Mouse (Mus musculus): ENCODE results near the gene Inka1. TPM values are rescaled to one million over a fixed set of nuclear protein-coding genes. Genes with fewer than 3 reads are reported as not detected.

Inka1 gene
- polyA plus RNA-seq, 1 experiment from 2014 or later, result 5.7 TPM

DNA sequence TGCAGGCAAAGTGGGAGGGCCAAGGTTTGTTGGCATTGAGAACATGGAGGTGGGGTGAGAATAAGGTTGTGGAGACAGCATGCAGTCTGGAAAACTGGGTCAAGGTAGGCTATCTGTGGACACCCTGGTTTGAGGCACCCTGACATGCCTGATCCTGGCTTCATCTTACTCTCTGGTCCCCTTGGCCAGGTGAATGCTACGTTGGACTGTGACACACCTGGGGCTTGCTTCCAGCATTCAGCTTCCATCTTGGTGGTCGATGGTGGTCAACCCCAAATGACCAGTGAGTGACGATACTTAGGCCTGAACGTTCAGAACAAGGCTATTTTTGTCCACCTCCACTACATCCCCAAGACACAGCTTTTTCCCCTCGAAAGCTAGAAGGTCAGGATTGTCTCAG, 10.4 kb upstream of the Inka1 start, which contains the start of gene Gm20662:
Gene Gm20662, plus strand, starts transcription at position 301 of the 400 bp plus-strand sequence.
- no peaks in the 10 kb centered on the region for H3K36me3 ChIP-seq (ENCODE audit: inconsistent target)
- peak within 1 kb of the TSS; percentile 66 for H3K27ac ChIP-seq
- H3K4me3 ChIP-seq (ENCODE audit: inconsistent target), result no peak within 1 kb of the TSS
- 92% methylated on average over 5 of the region's 5 CpGs for WGBS (ENCODE audit: missing documents)
- H3K79me2 ChIP-seq (ENCODE audit: inconsistent target), result no peaks in the 10 kb centered on the region

DNA sequence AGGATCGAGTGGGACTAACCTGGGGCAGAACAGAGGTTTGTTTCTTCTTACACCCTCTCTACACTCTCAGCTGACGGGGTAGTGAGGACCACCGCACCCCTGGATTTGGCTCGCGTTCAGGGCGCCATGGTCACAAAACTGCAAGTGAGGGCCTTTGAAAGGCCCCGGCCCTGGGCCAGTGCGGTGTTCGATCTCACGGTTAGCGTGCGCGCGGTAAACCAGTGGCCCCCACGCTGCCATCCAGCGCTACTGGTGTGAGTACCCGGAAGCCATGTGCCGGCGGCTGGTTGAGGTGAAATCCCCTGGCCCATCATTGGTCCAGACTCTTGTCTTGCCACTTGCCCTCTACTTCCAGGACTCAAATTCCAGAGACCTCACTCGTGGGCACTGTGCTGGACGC, 9.8 kb upstream of the Inka1 start:
- Histone ChIP-seq H3K27ac (peak overlapping the region; percentile 66), H3K79me2 (ENCODE audit: inconsistent target) (no peaks in the 10 kb centered on the region), H3K4me3 (ENCODE audit: inconsistent target) (no peak overlapping the region), H3K36me3 (ENCODE audit: inconsistent target) (no peaks in the 10 kb centered on the region)
- WGBS (ENCODE audit: missing documents), result 97% methylated on average over 21 of the region's 21 CpGs

DNA sequence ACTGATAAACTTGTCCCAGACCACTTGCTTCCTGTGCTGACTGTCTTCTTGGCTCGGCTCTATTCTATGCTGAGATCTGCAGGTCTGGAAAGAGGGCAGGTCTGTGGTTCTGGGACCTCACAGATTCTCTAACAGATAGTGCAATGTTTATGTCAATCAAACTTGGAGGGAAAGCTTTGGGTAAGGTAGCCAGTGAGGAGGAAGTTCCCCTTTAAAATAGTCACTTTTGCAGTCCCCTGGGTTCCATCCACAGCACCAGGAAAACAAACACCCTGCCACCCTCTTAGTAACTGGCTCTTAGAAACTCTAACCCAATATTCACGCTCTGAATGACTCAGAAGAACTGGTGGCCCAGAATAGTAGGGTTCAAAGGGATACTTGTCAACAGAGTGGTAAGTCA, 8.8 kb upstream of the Inka1 start:
- Histone ChIP-seq H3K4me3 (ENCODE audit: inconsistent target) (no peak overlapping the region), H3K79me2 (ENCODE audit: inconsistent target) (no peaks in the 10 kb centered on the region), H3K27ac (peak overlapping the region; percentile 66), H3K36me3 (ENCODE audit: inconsistent target) (no peaks in the 10 kb centered on the region)
- WGBS (ENCODE audit: missing documents), result 7% methylated on average over 2 of the region's 2 CpGs

DNA sequence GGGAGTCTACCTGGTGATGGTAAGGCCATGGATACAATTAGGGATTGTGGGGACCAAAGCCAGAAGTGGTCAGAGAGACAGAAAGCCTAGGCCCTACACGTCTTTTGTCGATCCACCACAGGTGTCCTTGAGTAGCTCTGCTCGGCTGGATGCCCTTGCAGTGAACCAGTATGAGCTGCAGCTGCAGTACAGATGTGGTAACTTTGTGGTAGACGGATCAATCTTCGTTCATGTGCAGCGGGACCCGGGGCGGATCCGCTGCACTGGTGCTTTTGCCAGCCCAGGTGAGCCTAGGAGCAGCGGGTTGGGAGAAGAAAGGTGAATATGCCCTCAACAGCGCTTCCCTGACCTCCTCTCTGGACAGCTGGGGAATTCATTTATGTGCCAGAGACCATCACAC, 7.3 kb upstream of the Inka1 start:
- no peaks in the 10 kb centered on the region for H3K79me2 ChIP-seq (ENCODE audit: inconsistent target)
- 86% methylated on average over 11 of the region's 11 CpGs for WGBS (ENCODE audit: missing documents)

DNA sequence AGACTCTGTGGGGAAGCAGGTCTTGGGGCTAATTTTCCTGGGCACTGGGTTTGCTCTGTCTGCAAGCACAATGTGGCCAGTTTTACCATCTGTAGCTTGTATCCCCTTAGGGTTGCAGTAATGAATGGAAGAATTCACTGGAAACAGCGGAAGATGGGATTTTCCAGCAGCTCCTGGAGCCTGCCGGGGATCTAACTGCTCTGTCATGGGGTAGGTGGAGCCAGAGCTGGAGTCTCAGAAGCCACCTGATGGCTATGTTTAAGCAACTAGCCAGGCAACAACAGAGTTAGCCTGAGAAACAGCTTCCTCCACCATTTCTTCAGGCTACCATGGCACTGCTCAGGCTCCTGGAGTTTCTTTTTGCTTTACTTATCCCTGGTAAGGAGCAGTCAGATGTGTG, 6.5 kb upstream of the Inka1 start, which contains the start of gene Cdhr4:
Gene Cdhr4, plus strand, starts transcription at position 301 of the 400 bp plus-strand sequence.
- H3K79me2 ChIP-seq (ENCODE audit: inconsistent target), result no peaks in the 10 kb centered on the region
- no peak within 1 kb of the TSS for H3K27ac ChIP-seq
- no peaks in the 10 kb centered on the region for H3K36me3 ChIP-seq (ENCODE audit: inconsistent target)
- 85% methylated on average over 2 of the region's 2 CpGs for WGBS (ENCODE audit: missing documents)
- H3K4me3 ChIP-seq (ENCODE audit: inconsistent target), result no peak within 1 kb of the TSS

More for the DNA sequence above, 7.3 kb upstream of the Inka1 start:
- Histone ChIP-seq H3K27ac (no peak overlapping the region), H3K4me3 (ENCODE audit: inconsistent target) (no peak overlapping the region), H3K36me3 (ENCODE audit: inconsistent target) (no peaks in the 10 kb centered on the region)

DNA sequence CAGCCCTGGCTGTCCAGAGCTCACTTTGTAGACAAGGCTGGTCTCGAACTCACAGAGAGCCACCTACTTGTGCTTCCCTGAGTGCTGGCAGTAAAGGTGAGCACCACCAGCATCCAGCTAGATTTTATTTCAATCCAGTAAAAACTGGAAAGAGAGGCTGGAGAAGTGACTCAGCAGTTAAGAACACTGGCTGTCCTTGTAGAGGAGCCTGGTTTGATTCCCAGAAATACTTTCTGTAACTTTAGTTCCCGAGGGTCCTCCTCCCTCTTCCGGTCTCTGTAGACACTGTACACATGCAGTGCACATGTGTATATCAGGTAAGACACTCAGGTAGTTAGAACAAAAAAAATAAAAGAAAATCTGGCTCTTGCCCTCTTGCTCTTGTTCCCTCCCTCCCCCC, 2.3 kb upstream of the Inka1 start:
- H3K27ac ChIP-seq, result no peak overlapping the region
- H3K79me2 ChIP-seq (ENCODE audit: inconsistent target), result no peaks in the 10 kb centered on the region; the same call in 1 of the 2 replicates
- no peak overlapping the region for H3K4me3 ChIP-seq (ENCODE audit: inconsistent target)
- H3K36me3 ChIP-seq (ENCODE audit: inconsistent target), result no peaks in the 10 kb centered on the region
- WGBS (ENCODE audit: missing documents), result 73% methylated on average over 3 of the region's 3 CpGs

DNA sequence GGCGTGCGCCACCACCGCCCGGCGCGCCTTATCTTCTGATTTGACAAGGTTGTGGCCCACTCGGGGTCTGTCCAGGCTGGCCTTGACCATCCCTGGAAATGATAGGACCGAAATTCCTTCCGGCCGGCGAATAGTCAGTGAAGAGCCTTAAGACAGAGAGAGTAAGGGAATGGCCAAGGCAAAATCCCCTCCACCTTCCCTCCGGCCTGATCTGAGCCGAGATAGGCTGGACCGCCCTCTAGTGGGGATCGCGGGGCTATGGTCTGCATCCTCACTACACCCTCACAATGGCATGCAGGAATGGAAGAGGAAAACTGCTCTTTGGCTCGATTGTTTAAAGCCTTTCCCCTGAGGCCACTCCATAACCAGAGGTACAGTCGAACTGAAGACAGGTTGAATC, 697 bp upstream of the Inka1 start:
- H3K36me3 ChIP-seq (ENCODE audit: inconsistent target), result peaks cover 4% of the 10 kb centered on the region; the same call in 1 of the 2 replicates
- WGBS (ENCODE audit: missing documents), result 3% methylated on average over 18 of the region's 18 CpGs
- peak overlapping the region; percentile 66 for H3K4me3 ChIP-seq (ENCODE audit: inconsistent target)
- peak overlapping the region; percentile 25 for H3K27ac ChIP-seq
- H3K79me2 ChIP-seq (ENCODE audit: inconsistent target), result no peaks in the 10 kb centered on the region; the same call in 1 of the 2 replicates

DNA sequence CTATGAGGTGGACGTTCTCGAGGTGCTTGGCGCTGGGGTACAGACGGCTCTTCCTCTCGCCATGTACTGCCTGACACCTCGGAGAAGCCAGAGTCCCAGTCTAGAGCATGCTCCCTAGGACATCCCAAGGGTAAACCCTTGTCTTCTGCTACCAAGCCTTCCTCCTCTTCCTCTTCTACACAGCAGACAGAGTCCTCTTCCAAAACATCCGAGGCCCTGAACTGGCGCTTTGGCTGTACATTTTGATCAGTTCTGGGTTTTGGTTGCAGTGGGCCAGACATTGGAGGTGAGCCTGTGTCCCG, 974 bp downstream of the Inka1 start:
- Histone ChIP-seq H3K36me3 (ENCODE audit: inconsistent target) (peaks cover 21% of the 10 kb centered on the region), H3K27ac (peak overlapping the region; percentile 89), H3K4me3 (ENCODE audit: inconsistent target) (peak overlapping the region; percentile 66), H3K79me2 (ENCODE audit: inconsistent target) (peaks cover 4% of the 10 kb centered on the region; the same call in 1 of the 2 replicates)
- WGBS (ENCODE audit: missing documents), result 18% methylated on average over 9 of the region's 9 CpGs

DNA sequence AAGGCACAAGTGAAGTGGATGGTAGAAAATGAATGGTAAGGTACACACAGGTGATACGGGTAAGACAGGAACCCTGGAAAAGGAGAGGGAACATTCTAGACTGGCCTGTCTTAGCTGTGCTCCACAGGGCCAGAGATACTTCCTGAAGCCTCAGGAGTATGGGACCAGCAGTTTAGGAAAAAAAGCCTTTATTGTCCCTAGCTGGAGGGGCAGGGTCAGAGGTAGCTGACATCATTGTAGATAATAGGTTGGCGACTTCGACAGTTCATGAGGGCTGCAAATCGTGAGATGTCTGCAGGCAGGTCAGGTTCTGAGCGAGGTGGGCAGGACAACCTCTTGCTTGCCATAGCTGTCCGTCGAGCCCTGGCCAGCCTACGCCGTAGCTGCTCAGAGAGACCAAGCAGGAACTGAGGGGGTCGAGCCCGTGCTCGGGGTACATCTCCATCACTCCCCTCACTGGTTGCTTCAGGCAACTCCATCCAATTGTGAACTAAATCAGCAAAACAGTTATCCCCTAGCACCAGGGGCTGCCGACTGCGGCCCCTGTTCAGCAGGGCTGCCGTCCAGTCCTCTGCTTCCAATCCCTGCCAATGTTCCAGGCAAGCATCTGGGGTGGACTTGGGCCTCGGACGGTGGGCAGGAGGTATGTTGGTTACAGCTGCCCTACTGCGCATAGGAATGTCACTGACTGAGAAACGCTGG, 1.5 kb downstream of the Inka1 start:
- peak overlapping the region; percentile 89 for H3K27ac ChIP-seq
- 21% methylated on average over 19 of the region's 19 CpGs for WGBS (ENCODE audit: missing documents)
- peaks cover 26% of the 10 kb centered on the region for H3K36me3 ChIP-seq (ENCODE audit: inconsistent target)
- peak overlapping the region; percentile 66; the same call in 1 of the 2 replicates for H3K4me3 ChIP-seq (ENCODE audit: inconsistent target)
- H3K79me2 ChIP-seq (ENCODE audit: inconsistent target), result peaks cover 9% of the 10 kb centered on the region; the same call in 1 of the 2 replicates

DNA sequence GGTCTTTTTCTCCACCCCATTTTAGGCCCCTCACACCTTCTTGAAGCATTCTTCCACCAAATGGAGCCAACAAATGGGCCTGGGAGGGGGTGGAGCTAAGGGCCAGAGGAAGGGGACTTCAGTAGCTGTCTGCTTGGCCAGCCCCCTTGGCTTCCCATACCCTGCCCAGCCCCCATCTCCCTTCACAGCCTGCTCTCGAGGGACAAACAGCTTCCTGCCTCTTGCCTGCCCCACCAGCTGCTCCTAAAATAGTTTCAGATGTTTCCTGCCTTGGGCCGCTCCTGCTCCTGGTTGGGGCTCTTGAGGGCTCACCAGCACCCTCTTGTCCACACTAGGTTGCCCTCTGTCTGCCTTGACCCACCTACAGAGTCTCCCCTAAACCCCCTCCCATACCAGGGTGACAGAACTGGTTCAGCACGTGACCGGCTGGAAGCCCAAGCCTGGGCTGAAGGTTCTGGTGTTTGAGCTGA, 2.2 kb downstream of the Inka1 start:
- Histone ChIP-seq H3K27ac (peak overlapping the region; percentile 89), H3K4me3 (ENCODE audit: inconsistent target) (peak overlapping the region; percentile 6; the same call in 1 of the 2 replicates), H3K79me2 (ENCODE audit: inconsistent target) (peaks cover 17% of the 10 kb centered on the region; the same call in 1 of the 2 replicates), H3K36me3 (ENCODE audit: inconsistent target) (peaks cover 33% of the 10 kb centered on the region)
- WGBS (ENCODE audit: missing documents), result 13% methylated on average over 4 of the region's 4 CpGs

DNA sequence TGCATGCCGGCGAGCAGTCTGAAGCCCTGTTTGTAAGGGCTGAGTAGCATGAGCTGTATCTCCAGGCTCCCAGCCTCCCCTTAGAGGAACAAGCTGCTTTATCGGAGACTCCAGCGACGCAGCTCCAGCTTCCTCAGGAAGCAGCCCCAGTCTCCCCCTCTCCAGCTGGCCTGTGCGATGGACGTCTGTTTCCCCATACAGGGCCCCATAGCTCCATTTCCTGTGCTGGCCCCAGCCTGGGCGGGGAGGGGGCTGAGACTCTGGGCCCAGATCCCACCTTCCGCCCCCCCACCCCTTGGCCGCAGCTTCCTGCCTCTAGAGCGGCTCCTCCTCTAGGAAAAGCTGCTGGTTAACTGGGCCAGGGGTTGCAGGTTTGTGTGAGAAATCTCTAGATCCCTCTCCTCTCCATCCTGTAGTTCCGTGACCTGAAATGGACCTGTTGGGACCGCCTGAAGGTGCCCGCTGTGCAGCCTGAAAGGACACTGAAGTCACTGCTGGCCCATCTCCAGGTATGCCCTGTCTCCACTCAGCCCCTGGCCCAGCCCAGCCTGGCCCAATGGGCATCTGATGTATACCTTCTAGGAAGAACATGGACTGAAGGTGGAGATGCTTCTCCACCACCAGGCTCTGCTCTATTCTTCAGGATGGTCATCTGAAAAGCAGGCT, 2.9 kb downstream of the Inka1 start, which contains the start of gene Gm20661:
Gene Gm20661, plus strand, starts transcription at position 378 of the 666 bp plus-strand sequence.
- Histone ChIP-seq H3K4me3 (ENCODE audit: inconsistent target) (peak within 1 kb of the TSS; percentile 6; the same call in 1 of the 2 replicates), H3K79me2 (ENCODE audit: inconsistent target) (peaks cover 23% of the 10 kb centered on the region; the same call in 1 of the 2 replicates), H3K36me3 (ENCODE audit: inconsistent target) (peaks cover 40% of the 10 kb centered on the region), H3K27ac (peak within 1 kb of the TSS; percentile 89)
- 3% methylated on average over 11 of the region's 14 CpGs for WGBS (ENCODE audit: missing documents)

DNA sequence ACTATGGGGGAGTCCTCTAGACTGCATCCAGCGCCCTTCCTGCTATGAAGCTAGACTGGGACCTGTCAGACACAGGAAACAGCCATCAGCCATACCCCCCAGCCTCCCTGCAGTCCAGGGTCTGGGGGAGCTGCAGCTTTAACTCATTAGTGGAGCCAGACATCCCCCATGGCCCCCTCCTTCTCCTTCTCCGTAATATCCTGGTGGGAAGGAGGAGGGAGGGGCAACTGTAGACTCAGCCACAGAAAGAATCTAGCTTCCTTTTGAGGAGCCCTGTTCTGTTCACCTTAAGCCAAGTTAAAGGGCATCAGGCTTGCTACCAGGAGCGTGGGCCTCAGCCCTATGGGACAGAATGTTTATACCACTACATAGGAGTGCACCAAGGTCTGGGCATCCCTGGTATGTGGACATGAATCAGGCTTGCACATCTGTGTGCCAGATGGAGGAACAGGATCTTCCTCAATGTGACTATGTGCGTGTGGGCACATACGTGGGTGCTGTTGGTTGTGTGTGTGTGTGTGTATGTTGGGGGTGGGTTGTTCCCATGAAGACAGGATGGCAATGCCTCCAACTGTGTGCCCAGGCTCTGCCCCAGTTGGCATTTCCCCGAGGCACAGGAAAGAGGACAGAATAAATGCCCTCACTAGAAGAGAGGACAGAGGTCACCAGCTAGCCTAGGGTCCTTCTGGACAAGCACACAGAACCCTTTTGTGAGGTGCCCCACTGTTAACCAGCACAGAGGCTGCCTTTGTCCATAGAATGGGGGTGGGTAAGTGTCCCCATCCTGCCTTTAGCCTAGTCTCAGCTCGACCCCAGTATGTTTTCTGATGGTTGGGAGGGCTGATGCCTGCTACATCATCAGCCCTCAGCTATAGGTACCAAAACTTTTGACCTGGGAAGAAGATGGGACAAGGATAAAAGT, 3.7 kb downstream of the Inka1 start:
- peak overlapping the region; percentile 89 for H3K27ac ChIP-seq
- 39% methylated on average over 6 of the region's 7 CpGs for WGBS (ENCODE audit: missing documents)
- H3K36me3 ChIP-seq (ENCODE audit: inconsistent target), result peaks cover 48% of the 10 kb centered on the region
- H3K79me2 ChIP-seq (ENCODE audit: inconsistent target), result peaks cover 32% of the 10 kb centered on the region
- no peak overlapping the region for H3K4me3 ChIP-seq (ENCODE audit: inconsistent target)

DNA sequence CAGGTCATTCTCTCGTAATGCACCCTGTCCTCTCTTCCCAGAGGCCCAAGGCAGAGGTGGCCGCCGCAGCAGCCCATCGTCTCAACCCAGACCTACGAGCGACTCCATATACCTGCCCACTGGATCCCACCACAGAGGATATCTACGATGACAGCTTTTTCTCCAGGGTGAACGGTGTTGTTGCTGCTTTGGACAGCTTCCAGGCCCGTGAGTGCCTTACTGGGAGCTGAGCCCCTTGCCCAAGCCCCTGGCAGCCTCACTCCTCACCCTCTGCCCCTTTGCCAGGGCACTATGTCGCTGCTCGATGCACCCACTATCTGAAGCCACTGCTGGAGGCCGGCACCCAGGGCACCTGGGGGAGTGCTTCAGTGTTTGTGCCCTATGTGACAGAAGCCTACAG, 6.9 kb downstream of the Inka1 start:
- Histone ChIP-seq H3K27ac (no peak overlapping the region), H3K79me2 (ENCODE audit: inconsistent target) (peaks cover 48% of the 10 kb centered on the region), H3K4me3 (ENCODE audit: inconsistent target) (no peak overlapping the region), H3K36me3 (ENCODE audit: inconsistent target) (peaks cover 52% of the 10 kb centered on the region)
- WGBS (ENCODE audit: missing documents), result 94% methylated on average over 10 of the region's 12 CpGs
